Mouse (Mus musculus) natural killer cell, adult 2 months (primary cell): Measurements from ENCODE around the gene 9030624G23Rik.
"Not testable (repeated sequence)": the region's sequence is repeated elsewhere in the genome, so short reads cannot be mapped to it uniquely, and the experiment has no call there.

Experiments
- DNase-seq, 2 experiments: peaks; one replicate each; pipeline ENCODE4 v3.0.0; 2022; ENCODE audit warnings: low spot score in 2 of 2

The 9030624G23Rik gene

DNA sequence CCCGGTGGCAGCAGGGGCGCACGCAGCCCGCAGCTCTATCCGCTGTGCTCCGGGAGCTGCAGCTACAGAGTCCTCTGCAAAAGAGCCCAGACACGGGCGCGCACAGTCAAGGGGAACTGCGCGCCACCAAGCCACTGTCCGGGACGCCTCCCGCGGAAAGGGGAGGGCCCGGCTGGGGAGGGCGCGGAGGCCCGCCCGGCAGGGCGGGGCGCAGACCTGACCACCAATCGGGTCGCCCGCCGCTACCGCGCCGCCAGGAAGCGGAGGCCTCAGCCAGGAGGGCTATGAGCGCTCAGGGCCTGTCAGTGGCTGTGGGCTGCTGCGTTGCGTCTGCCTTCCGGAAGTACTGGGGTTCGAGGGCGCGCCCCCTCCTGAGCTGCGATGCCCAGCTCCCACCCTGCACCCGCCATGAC lies at the start of gene 9030624G23Rik:
TSS of gene 9030624G23Rik (minus strand) at position 139 of the 413 bp plus-strand sequence.
- DNase-seq: not testable (repeated sequence)

DNA sequence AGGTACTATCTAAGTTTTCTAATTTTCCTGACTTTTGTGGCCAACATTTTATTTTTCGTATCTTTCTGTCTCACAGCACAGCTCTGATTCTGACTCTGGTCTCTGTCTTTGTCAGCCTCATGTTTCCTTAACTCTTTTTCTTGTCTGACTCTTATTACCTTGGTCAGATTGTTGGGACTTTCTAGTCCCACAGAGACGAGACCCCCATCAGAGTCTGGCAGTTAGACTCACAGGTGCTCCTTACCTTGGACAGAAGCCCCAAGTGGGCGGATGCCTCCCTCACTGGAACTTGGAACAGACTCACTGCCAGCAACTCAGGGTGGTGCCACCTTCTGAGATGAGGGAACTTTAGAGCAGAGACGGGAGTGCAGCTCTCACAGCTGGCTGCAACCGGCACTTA lies 13.9 kb downstream of the 9030624G23Rik start:
- DNase-seq: not testable (repeated sequence)
